Mouse (Mus musculus) yolk sac, embryonic 10.5 days (tissue): ENCODE data around the gene Krtap31-2.

Source experiments
- DNase-seq: peaks from one replicate; pipeline ENCODE4 v3.0.0-alpha.2; 2017; ENCODE audit warnings: low spot score

Krtap31-2 gene

DNA sequence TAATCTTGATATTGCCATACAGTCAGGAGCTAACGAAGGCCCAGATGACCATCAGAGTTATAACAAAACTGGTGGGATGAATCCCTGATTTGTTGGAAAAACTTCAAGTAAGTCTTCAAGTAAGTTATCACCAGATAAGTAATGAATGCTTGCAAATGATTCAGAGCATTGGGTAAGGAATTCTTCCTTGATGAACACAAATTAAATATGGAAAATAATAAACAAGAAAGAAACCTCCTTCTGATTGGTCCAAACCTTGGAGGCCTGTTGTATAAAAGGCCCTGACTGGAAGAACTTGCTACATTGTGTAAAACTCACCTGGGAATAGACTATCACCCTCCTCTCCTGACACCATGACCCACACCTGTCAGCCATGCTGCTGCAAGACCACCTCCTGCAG is at the start of gene Krtap31-2:
Krtap31-2 (plus strand) TSS at position 301 of the 400 bp plus-strand sequence.
- DNase-seq: no peak

GRCm38 (mm10) chr11:99907620-99908019 is 28.5 kb upstream of the Krtap31-2 start, which contains the start of gene Krtap31-1:
Gene Krtap31-1 (plus strand): TSS chr11:99907920.
- no peak for DNase-seq

GRCm38 (mm10) chr11:99914451-99914850 is 21.6 kb upstream of the Krtap31-2 start, which contains the start of gene Gm11565:
Gene Gm11565 (plus strand): TSS chr11:99914751.
- no peak for DNase-seq

DNA sequence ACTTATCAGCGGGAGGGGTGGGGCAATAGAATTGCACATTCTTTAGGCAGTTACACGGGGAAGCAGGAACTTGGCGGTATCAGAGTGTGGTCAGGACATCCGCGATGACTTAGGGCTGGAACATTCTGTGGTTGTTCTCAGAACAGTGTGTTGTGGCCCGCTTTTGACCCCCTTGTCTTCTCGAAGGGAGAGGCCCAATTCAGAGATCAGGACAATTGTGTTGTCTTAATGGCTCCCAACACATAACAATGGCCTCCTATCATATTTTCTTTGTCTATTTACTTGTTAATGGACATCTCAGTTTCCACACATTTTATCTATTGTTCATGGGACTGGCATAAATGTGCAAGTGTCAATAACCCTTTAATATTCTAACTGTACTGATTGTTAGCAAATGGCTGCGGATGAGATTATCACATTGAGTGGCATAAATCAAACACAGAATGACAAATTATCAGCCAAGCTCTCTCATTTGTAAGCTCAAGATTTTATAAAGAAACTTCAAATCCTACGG is 1.7 kb downstream of the Krtap31-2 start:
- no peak for DNase-seq

GRCm38 (mm10) chr11:99948175-99948574 is 12.1 kb downstream of the Krtap31-2 start, which contains the start of gene Krtap9-5:
Gene Krtap9-5 (plus strand): TSS chr11:99948475.
- no peak for DNase-seq

- DNase-seq: no peak
These were observed 28.1 kb downstream of the Krtap31-2 start for GRCm38 (mm10) chr11:99964213-99964612.

DNA sequence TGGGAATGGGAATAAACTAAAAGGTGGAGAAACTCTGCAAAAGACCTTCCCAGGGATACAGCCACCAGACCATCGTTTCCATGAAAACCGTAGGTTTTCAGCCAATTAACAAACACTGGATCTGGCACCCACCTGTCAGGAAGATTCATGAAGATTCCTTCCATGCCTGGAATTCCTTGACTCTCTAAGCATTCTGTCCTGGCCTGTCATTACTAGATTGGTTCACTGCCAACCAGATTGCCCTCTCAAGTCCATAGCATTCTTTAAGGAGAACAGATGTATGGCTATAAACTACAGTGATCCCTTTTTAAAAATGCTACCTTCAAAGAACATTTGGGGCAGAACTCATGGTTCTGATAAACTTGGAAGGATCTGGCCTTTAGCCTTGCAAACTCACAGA is 29.9 kb downstream of the Krtap31-2 start:
- DNase-seq: peak; percentile 41

- no peak for DNase-seq
These were observed 42.9 kb downstream of the Krtap31-2 start, which contains the start of gene Krtap29-1 for GRCm38 (mm10) chr11:99978953-99979352. Gene Krtap29-1 (minus strand): TSS chr11:99979053.

GRCm38 (mm10) chr11:99982731-99983130 is 46.6 kb downstream of the Krtap31-2 start:
- no peak for DNase-seq

- no peak for DNase-seq
These were observed 47.4 kb downstream of the Krtap31-2 start for GRCm38 (mm10) chr11:99983442-99983841.

- no peak for DNase-seq
These were observed 49.4 kb downstream of the Krtap31-2 start for GRCm38 (mm10) chr11:99985291-99986092.

- DNase-seq: no peak
These were observed 50.1 kb downstream of the Krtap31-2 start, which contains the start of gene Krtap16-1 for GRCm38 (mm10) chr11:99986180-99986647. Gene Krtap16-1 (minus strand): TSS chr11:99986597.
